Comparison of ENCODE assay signal across 19 mouse cellular contexts in the genomic region with DNA sequence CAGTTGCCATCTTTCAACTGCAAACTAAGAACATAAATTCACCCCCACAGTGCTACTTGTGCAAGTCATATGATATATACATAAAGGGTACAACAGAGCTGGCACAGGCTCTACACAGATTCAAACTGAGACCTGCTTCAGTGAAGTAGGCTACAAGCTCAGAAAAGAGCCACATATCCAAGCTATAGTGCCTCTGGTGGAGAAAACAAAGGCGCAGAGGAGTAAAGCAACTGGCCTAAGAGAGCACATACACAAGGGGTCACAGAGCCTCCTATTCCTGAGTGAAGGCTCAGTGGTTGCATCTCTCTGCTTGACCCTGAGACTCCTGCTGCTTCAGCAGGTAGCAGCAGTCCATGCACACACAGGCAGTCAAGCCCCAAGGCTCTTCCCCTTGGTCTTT. TPM values are rescaled to one million over a fixed set of nuclear protein-coding genes. Genes with fewer than 3 reads are reported as not detected.
DNase-seq lines count a peak whose midpoint lies in the region; ATAC-seq and TF ChIP-seq lines count a peak whose summit lies in the region.
"Had no signal": no experiment of that assay in that cellular context is flagged by ENCODE, and none has a peak within 500 bp of the region (broad histone marks: within the 10 kb centered on the region; RNA-seq: fewer than 3 reads in every experiment).

No protein-coding gene starts in this region.

- peak; percentile 53 for TF ChIP-seq CTCF in hindbrain, postnatal 0 days (IDR thresholded peaks at IDR 0.05; ENCODE audit: low read depth)

- no peak overlapping the region for H3K4me3 ChIP-seq in hindbrain, postnatal 0 days (ENCODE audit: low read length)
- no peak overlapping the region for H3K4me3 ChIP-seq in hindbrain, embryonic 14.5 days (replicated peaks; ENCODE audit: low read length)
- no peak overlapping the region for H3K4me3 ChIP-seq in midbrain, embryonic 11.5 days (ENCODE audit: low read depth, low read length)
- no peak overlapping the region for H3K4me3 ChIP-seq in midbrain, embryonic 16.5 days (ENCODE audit: low read depth, low read length)
- no peak overlapping the region for H3K4me3 ChIP-seq in forebrain, embryonic 12.5 days (replicated peaks)
- H3K4me3 ChIP-seq: embryonic facial prominence, embryonic 12.5 days; heart, embryonic 10.5 days; hindbrain, embryonic 10.5 days; liver, embryonic 15.5 days; stomach, embryonic 15.5 days had no signal

- WGBS in hindbrain, postnatal 0 days, result 80% methylated on average over 1 of the region's 1 CpGs
- 64% methylated on average over 1 of the region's 1 CpGs for WGBS in hindbrain, embryonic 14.5 days
- WGBS in midbrain, embryonic 11.5 days, result 67% methylated on average over 1 of the region's 1 CpGs
- 63% methylated on average over 1 of the region's 1 CpGs for WGBS in midbrain, embryonic 16.5 days
- 63% methylated on average over 1 of the region's 1 CpGs for WGBS in forebrain, embryonic 12.5 days

- H3K27me3 ChIP-seq in hindbrain, postnatal 0 days (ENCODE audit: insufficient read depth, low read length), result no peaks in the 10 kb centered on the region
- H3K27me3 ChIP-seq in hindbrain, embryonic 14.5 days (ENCODE audit: control insufficient read depth, insufficient read depth, low read length), result no peaks in the 10 kb centered on the region
- no peaks in the 10 kb centered on the region for H3K27me3 ChIP-seq in midbrain, embryonic 11.5 days (ENCODE audit: control insufficient read depth, insufficient read depth, low read length)
- H3K27me3 ChIP-seq in midbrain, embryonic 16.5 days (ENCODE audit: control insufficient read depth, insufficient read depth, low read depth, low read length), result no peaks in the 10 kb centered on the region
- H3K27me3 ChIP-seq in forebrain, embryonic 12.5 days, result peaks cover 13% of the 10 kb centered on the region; the same call in 1 of the 2 replicates

- H3K4me1 ChIP-seq in hindbrain, postnatal 0 days (ENCODE audit: insufficient read depth, low read length), result peaks cover 21% of the 10 kb centered on the region
- peaks cover 36% of the 10 kb centered on the region for H3K4me1 ChIP-seq in hindbrain, embryonic 14.5 days (replicated peaks; ENCODE audit: control insufficient read depth, insufficient read depth, low read length)
- H3K4me1 ChIP-seq in midbrain, embryonic 11.5 days (ENCODE audit: control insufficient read depth, insufficient read depth, low read length), result peaks cover 20% of the 10 kb centered on the region
- H3K4me1 ChIP-seq in midbrain, embryonic 16.5 days (ENCODE audit: control insufficient read depth, insufficient read depth, low read length), result peaks cover 29% of the 10 kb centered on the region
- peaks cover 40% of the 10 kb centered on the region for H3K4me1 ChIP-seq in forebrain, embryonic 12.5 days

- no peaks in the 10 kb centered on the region for H3K9me3 ChIP-seq in hindbrain, postnatal 0 days (ENCODE audit: low read length)
- no peaks in the 10 kb centered on the region for H3K9me3 ChIP-seq in hindbrain, embryonic 14.5 days (ENCODE audit: control insufficient read depth, low read length)
- no peaks in the 10 kb centered on the region; the same call in 1 of the 2 replicates for H3K9me3 ChIP-seq in midbrain, embryonic 11.5 days (ENCODE audit: control insufficient read depth, low read length)
- H3K9me3 ChIP-seq in midbrain, embryonic 16.5 days (replicated peaks; ENCODE audit: control insufficient read depth, low read length, poor library complexity, severe bottlenecking), result no peaks in the 10 kb centered on the region
- H3K9me3 ChIP-seq in forebrain, embryonic 12.5 days, result no peaks in the 10 kb centered on the region
- H3K9me3 ChIP-seq: embryonic facial prominence, embryonic 12.5 days; heart, embryonic 10.5 days; liver, embryonic 15.5 days; stomach, embryonic 15.5 days had no signal

- H3K36me3 ChIP-seq in hindbrain, postnatal 0 days (ENCODE audit: insufficient read depth, low read length), result no peaks in the 10 kb centered on the region; the same call in 1 of the 2 replicates
- peaks cover 13% of the 10 kb centered on the region; the same call in 1 of the 2 replicates for H3K36me3 ChIP-seq in hindbrain, embryonic 14.5 days (replicated peaks; ENCODE audit: control insufficient read depth, insufficient read depth)
- no peaks in the 10 kb centered on the region for H3K36me3 ChIP-seq in midbrain, embryonic 11.5 days (ENCODE audit: control insufficient read depth, insufficient read depth, low read length)
- H3K36me3 ChIP-seq in midbrain, embryonic 16.5 days (ENCODE audit: control insufficient read depth, insufficient read depth, low read length), result no peaks in the 10 kb centered on the region
- H3K36me3 ChIP-seq in forebrain, embryonic 12.5 days (replicated peaks), result peaks cover 19% of the 10 kb centered on the region
- H3K36me3 ChIP-seq: embryonic facial prominence, embryonic 12.5 days had no signal

- H3K9ac ChIP-seq in hindbrain, postnatal 0 days (replicated peaks; ENCODE audit: low read length), result no peak overlapping the region
- H3K9ac ChIP-seq in hindbrain, embryonic 14.5 days, result no peak overlapping the region
- no peak overlapping the region for H3K9ac ChIP-seq in midbrain, embryonic 11.5 days (ENCODE audit: low read length)
- H3K9ac ChIP-seq in midbrain, embryonic 16.5 days (ENCODE audit: low read depth, low read length), result no peak overlapping the region
- H3K9ac ChIP-seq in forebrain, embryonic 12.5 days, result no peak overlapping the region
- H3K9ac ChIP-seq: embryonic facial prominence, embryonic 12.5 days; liver, embryonic 15.5 days; stomach, embryonic 15.5 days had no signal

- H3K4me2 ChIP-seq in hindbrain, postnatal 0 days (ENCODE audit: low read depth, low read length), result no peak overlapping the region
- H3K4me2 ChIP-seq in hindbrain, embryonic 14.5 days (replicated peaks), result no peak overlapping the region
- H3K4me2 ChIP-seq in midbrain, embryonic 11.5 days, result no peak overlapping the region
- H3K4me2 ChIP-seq in midbrain, embryonic 16.5 days (ENCODE audit: low read length), result no peak overlapping the region
- H3K4me2 ChIP-seq in forebrain, embryonic 12.5 days, result no peak overlapping the region
- H3K4me2 ChIP-seq: embryonic facial prominence, embryonic 12.5 days; liver, embryonic 15.5 days; stomach, embryonic 15.5 days had no signal

- ATAC-seq in hindbrain, postnatal 0 days, result no peak
- no peak for ATAC-seq in hindbrain, embryonic 14.5 days (ENCODE audit: low FRiP score)
- ATAC-seq in midbrain, embryonic 11.5 days (ENCODE audit: low FRiP score), result no peak
- no peak for ATAC-seq in midbrain, embryonic 16.5 days
- ATAC-seq in cerebellum, adult (ENCODE audit: insufficient number of reproducible peaks, low FRiP score, low TSS enrichment), result no peak
- ATAC-seq in forebrain, embryonic 12.5 days (ENCODE audit: low FRiP score), result no peak
- ATAC-seq: forebrain, embryonic 14.5 days had no signal

- no peak overlapping the region for H3K27ac ChIP-seq in hindbrain, postnatal 0 days
- H3K27ac ChIP-seq in hindbrain, embryonic 14.5 days, result no peak overlapping the region
- no peak overlapping the region for H3K27ac ChIP-seq in midbrain, embryonic 11.5 days (ENCODE audit: low read depth, low read length)
- H3K27ac ChIP-seq in midbrain, embryonic 16.5 days (ENCODE audit: low read length), result no peak overlapping the region
- no peak overlapping the region for H3K27ac ChIP-seq in forebrain, embryonic 12.5 days
- H3K27ac ChIP-seq: embryonic facial prominence, embryonic 12.5 days; heart, embryonic 10.5 days; hindbrain, embryonic 10.5 days; liver, embryonic 15.5 days; stomach, embryonic 15.5 days had no signal

- DNase-seq in hindbrain, postnatal 0 days (ENCODE audit: low spot score), result peak; percentile 19
- no peak for DNase-seq in hindbrain, embryonic 14.5 days (ENCODE audit: low spot score)
- DNase-seq in midbrain, embryonic 11.5 days (ENCODE audit: low spot score, missing footprints), result peak; percentile 72
- peak; percentile 28 for DNase-seq in ES-CJ7 (ENCODE audit: low read depth, low spot score)
- DNase-seq in naive thymus-derived CD4-positive, alpha-beta T cell, adult 2 months (ENCODE audit: low read depth), result peak; percentile 32
- DNase-seq: adrenal gland, postnatal 14 days; cerebellum, postnatal 14 days; kidney, adult 8-10 months; lung, postnatal 4 days; right cerebral cortex, postnatal 4 days had no signal

RNA-seq across cellular contexts. Expression of gene Tada2b, which starts 3.0 kb away (rescaled TPM):
- total RNA-seq in hindbrain, postnatal 0 days (2014; rRNA removed), result 18.9 and 25.8 TPM in 2 replicates
- polyA plus RNA-seq in hindbrain, postnatal 0 days (2015; fragmentation: Nextera tagmentation; extraction: Ambion mirVana), result 3.4 and 3.9 TPM in 2 replicates
- 5.2 and 5.6 TPM in 2 replicates for polyA plus RNA-seq in hindbrain, embryonic 14.5 days (2014; fragmentation: Nextera tagmentation; extraction: Ambion mirVana)
- polyA plus RNA-seq in midbrain, embryonic 11.5 days (2014; fragmentation: Nextera tagmentation; extraction: Ambion mirVana), result 3.7 and 4.6 TPM in 2 replicates
- polyA plus RNA-seq in midbrain, embryonic 16.5 days (2015; fragmentation: Nextera tagmentation; extraction: Ambion mirVana), result 2.9 and 3.2 TPM in 2 replicates
- 3.0 and 3.2 TPM in 2 replicates for polyA plus RNA-seq in forebrain, embryonic 12.5 days (2016; fragmentation: Nextera tagmentation; extraction: Ambion mirVana)

RNA-seq across cellular contexts. Expression of gene Ccdc96, which starts 3.3 kb away (rescaled TPM):
- 0.63 and 1.3 TPM in 2 replicates for total RNA-seq in hindbrain, postnatal 0 days (2014; rRNA removed)
- polyA plus RNA-seq in hindbrain, postnatal 0 days (2015; fragmentation: Nextera tagmentation; extraction: Ambion mirVana), result 2.1 and 2.4 TPM in 2 replicates
- 2.5 and 2.9 TPM in 2 replicates for polyA plus RNA-seq in hindbrain, embryonic 14.5 days (2014; fragmentation: Nextera tagmentation; extraction: Ambion mirVana)
- polyA plus RNA-seq in midbrain, embryonic 11.5 days (2014; fragmentation: Nextera tagmentation; extraction: Ambion mirVana), result 4.1 and 4.2 TPM in 2 replicates
- 3.8 and 4.3 TPM in 2 replicates for polyA plus RNA-seq in midbrain, embryonic 16.5 days (2015; fragmentation: Nextera tagmentation; extraction: Ambion mirVana)
- 4.8 and 4.9 TPM in 2 replicates for polyA plus RNA-seq in forebrain, embryonic 12.5 days (2016; fragmentation: Nextera tagmentation; extraction: Ambion mirVana)

RNA-seq across cellular contexts. Expression of gene Grpel1, which starts 16.3 kb away (rescaled TPM):
- 13.9 and 15.9 TPM in 2 replicates for total RNA-seq in hindbrain, postnatal 0 days (2014; rRNA removed)
- polyA plus RNA-seq in hindbrain, postnatal 0 days (2015; fragmentation: Nextera tagmentation; extraction: Ambion mirVana), result 41.4 and 41.9 TPM in 2 replicates
- polyA plus RNA-seq in hindbrain, embryonic 14.5 days (2014; fragmentation: Nextera tagmentation; extraction: Ambion mirVana), result 46.0 and 47.4 TPM in 2 replicates
- polyA plus RNA-seq in midbrain, embryonic 11.5 days (2014; fragmentation: Nextera tagmentation; extraction: Ambion mirVana), result 58.0 and 58.5 TPM in 2 replicates
- 41.3 and 42.9 TPM in 2 replicates for polyA plus RNA-seq in midbrain, embryonic 16.5 days (2015; fragmentation: Nextera tagmentation; extraction: Ambion mirVana)
- 46.6 and 48.5 TPM in 2 replicates for polyA plus RNA-seq in forebrain, embryonic 12.5 days (2016; fragmentation: Nextera tagmentation; extraction: Ambion mirVana)
